Mouse (Mus musculus) hindbrain, embryonic 13.5 days (tissue): Measurements from ENCODE around the gene Uba7. TPM values are rescaled to one million over a fixed set of nuclear protein-coding genes. Genes with fewer than 3 reads are reported as not detected.

ENCODE experiments used
- ATAC-seq: fragments of 200-750 bp; cut with Nextera tagmentation; 2 replicates; pipeline ENCODE4 v1.8.0; 2017; ENCODE audit warnings: moderate TSS enrichment; ENCODE audit not compliant: low FRiP score
- H3K27ac ChIP-seq: fragments of 300-500 bp; sonication (generic); 2 replicates; pipeline ENCODE4 v1.5.1; 2015; ENCODE audit warnings: inconsistent platforms, mild to moderate bottlenecking, moderate library complexity
- H3K27me3 ChIP-seq: fragments of 300-500 bp; sonication (generic); 2 replicates; pipeline ENCODE4 v1.6.1; 2015; ENCODE audit warnings: mild to moderate bottlenecking, inconsistent platforms
- H3K36me3 ChIP-seq: fragments of 300-500 bp; sonication (generic); 2 replicates; pipeline ENCODE4 v1.6.1; 2015; ENCODE audit warnings: mild to moderate bottlenecking, inconsistent platforms
- H3K4me1 ChIP-seq: fragments of 300-500 bp; sonication (generic); replicated peaks from 2 replicates; pipeline ENCODE4 v1.6.1; 2015; ENCODE audit warnings: inconsistent platforms
- H3K4me2 ChIP-seq: fragments of 300-500 bp; sonication (generic); 2 replicates; pipeline ENCODE4 v1.6.1; 2015; ENCODE audit warnings: inconsistent platforms, mild to moderate bottlenecking, moderate library complexity
- H3K4me3 ChIP-seq: fragments of 300-500 bp; sonication (generic); 2 replicates; pipeline ENCODE4 v1.5.1; 2015; ENCODE audit warnings: mild to moderate bottlenecking, inconsistent platforms
- H3K9ac ChIP-seq: fragments of 300-500 bp; sonication (generic); 2 replicates; pipeline ENCODE4 v1.6.1; 2015; ENCODE audit warnings: mild to moderate bottlenecking, inconsistent platforms
- H3K9me3 ChIP-seq: fragments of 300-500 bp; sonication (generic); 2 replicates; pipeline ENCODE4 v1.6.1; 2016; ENCODE audit warnings: inconsistent platforms
- WGBS: fragments of 180-500 bp; shearing (Covaris S2); methylation state at CpG from one replicate; pipeline ENCODE4 v1.1.7; 2015; 5-methylcytosine and 5-hydroxymethylcytosine counted together
- polyA plus RNA-seq: library from polyadenylated mRNA; unstranded; fragments of >200 nt; fragmentation: Nextera tagmentation; extraction: Ambion mirVana; gene quantifications from 2 replicates; pipeline ENCODE4 v1.2.1, GENCODE M21; 2015

Uba7 gene
- polyA plus RNA-seq, 1 experiment from 2014 or later = 4.8 TPM

DNA sequence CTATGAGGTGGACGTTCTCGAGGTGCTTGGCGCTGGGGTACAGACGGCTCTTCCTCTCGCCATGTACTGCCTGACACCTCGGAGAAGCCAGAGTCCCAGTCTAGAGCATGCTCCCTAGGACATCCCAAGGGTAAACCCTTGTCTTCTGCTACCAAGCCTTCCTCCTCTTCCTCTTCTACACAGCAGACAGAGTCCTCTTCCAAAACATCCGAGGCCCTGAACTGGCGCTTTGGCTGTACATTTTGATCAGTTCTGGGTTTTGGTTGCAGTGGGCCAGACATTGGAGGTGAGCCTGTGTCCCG, 9.4 kb downstream of the Uba7 start:
- Histone ChIP-seq H3K9ac (peak overlapping the region; percentile 76), H3K27me3 (peaks cover 35% of the 10 kb centered on the region), H3K36me3 (no peaks in the 10 kb centered on the region), H3K4me1 (peaks cover 45% of the 10 kb centered on the region), H3K27ac (peak overlapping the region; percentile 89), H3K9me3 (no peaks in the 10 kb centered on the region), H3K4me3 (peak overlapping the region; percentile 64), H3K4me2 (peak overlapping the region; percentile 87)
- no peak for ATAC-seq
- WGBS = 64% methylated on average over 9 of the region's 9 CpGs

DNA sequence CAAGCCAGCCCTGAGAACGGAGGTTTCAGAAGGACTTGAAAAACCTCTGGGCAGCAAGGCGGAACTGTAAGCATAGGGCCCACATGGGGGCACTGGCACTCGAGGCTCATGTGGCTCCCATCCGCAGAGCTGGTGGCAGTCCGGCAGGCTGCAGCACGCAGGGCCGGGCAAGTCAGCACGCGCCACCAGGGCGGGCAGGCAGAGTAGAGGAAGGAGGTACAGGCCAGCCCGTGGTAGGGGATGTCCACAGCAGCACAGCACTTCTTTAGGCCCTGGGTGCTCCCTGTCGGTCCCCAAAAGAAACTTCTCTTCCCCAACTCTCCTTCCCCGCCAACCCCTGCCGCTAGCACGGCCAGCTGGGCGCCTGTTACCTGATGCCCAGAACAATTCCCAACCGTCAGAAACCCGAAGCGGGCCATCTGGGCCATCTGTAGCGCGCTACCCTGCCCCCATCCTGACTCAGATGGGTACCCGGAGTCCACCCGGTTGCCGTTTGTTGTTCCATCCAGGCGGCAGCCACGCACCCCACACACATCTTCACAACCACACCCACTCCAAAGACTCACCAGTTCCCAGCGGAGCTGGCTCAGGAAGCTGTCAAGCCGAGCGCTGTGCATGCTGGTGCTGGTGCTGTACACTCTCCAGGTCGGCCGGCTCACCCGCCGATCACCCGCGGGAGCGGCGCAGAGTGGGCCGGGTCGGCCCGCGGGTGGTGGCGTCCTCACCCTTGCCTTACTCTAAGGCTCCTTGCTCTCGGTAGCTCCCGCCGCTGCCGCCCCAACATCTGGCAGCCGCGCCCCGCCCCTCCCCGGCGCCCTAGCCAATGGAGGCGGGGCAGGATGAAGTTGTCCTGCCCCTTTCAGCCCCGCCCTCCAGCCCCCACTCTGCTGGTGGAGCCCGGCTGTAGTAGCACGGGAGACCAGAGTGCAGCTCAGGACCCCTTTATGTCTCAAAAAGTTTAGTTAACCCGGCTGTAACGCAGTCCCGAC, 10.1 kb downstream of the Uba7 start, which contains the start of gene Inka1:
Gene Inka1, minus strand, starts transcription at position 749 of the 989 bp plus-strand sequence.
- Histone ChIP-seq H3K4me2 (peak within 1 kb of the TSS; percentile 87), H3K4me1 (peaks cover 45% of the 10 kb centered on the region), H3K4me3 (peak within 1 kb of the TSS; percentile 64), H3K27me3 (peaks cover 35% of the 10 kb centered on the region), H3K9ac (peak within 1 kb of the TSS; percentile 76), H3K36me3 (no peaks in the 10 kb centered on the region), H3K27ac (peak within 1 kb of the TSS; percentile 89), H3K9me3 (no peaks in the 10 kb centered on the region)
- peak; percentile 79 for ATAC-seq
- WGBS = under 1% methylated on average over 57 of the region's 58 CpGs

DNA sequence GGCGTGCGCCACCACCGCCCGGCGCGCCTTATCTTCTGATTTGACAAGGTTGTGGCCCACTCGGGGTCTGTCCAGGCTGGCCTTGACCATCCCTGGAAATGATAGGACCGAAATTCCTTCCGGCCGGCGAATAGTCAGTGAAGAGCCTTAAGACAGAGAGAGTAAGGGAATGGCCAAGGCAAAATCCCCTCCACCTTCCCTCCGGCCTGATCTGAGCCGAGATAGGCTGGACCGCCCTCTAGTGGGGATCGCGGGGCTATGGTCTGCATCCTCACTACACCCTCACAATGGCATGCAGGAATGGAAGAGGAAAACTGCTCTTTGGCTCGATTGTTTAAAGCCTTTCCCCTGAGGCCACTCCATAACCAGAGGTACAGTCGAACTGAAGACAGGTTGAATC, 11.1 kb downstream of the Uba7 start:
- Histone ChIP-seq H3K9me3 (no peaks in the 10 kb centered on the region), H3K4me3 (peak overlapping the region; percentile 64), H3K36me3 (no peaks in the 10 kb centered on the region), H3K4me2 (peak overlapping the region; percentile 87), H3K27me3 (peaks cover 35% of the 10 kb centered on the region), H3K4me1 (peaks cover 41% of the 10 kb centered on the region), H3K27ac (peak overlapping the region; percentile 4; the same call in 1 of the 2 replicates), H3K9ac (peak overlapping the region; percentile 19; the same call in 1 of the 2 replicates)
- ATAC-seq = peak; percentile 64
- 7% methylated on average over 18 of the region's 18 CpGs for WGBS

GRCm38 (mm10) chr9:107987950-107988349, 12.6 kb downstream of the Uba7 start:
- no peak for ATAC-seq
- Histone ChIP-seq H3K4me1 (peaks cover 26% of the 10 kb centered on the region), H3K27ac (no peak overlapping the region), H3K9ac (no peak overlapping the region), H3K4me2 (no peak overlapping the region), H3K27me3 (peaks cover 28% of the 10 kb centered on the region), H3K4me3 (no peak overlapping the region), H3K9me3 (no peaks in the 10 kb centered on the region), H3K36me3 (no peaks in the 10 kb centered on the region)
- 88% methylated on average over 3 of the region's 3 CpGs for WGBS

GRCm38 (mm10) chr9:107992197-107992596, 16.9 kb downstream of the Uba7 start, which contains the start of gene Cdhr4:
Gene Cdhr4, plus strand, starts transcription at chr9:107992497.
- ATAC-seq = no peak
- H3K9me3 ChIP-seq = no peaks in the 10 kb centered on the region
- no peak within 1 kb of the TSS for H3K4me3 ChIP-seq
- H3K27me3 ChIP-seq = peaks cover under 1% of the 10 kb centered on the region; the same call in 1 of the 2 replicates
- no peak within 1 kb of the TSS for H3K27ac ChIP-seq
- no peak within 1 kb of the TSS for H3K4me2 ChIP-seq
- H3K4me1 ChIP-seq = no peaks in the 10 kb centered on the region
- H3K9ac ChIP-seq = no peak within 1 kb of the TSS
- 72% methylated on average over 2 of the region's 2 CpGs for WGBS
- H3K36me3 ChIP-seq = no peaks in the 10 kb centered on the region

DNA sequence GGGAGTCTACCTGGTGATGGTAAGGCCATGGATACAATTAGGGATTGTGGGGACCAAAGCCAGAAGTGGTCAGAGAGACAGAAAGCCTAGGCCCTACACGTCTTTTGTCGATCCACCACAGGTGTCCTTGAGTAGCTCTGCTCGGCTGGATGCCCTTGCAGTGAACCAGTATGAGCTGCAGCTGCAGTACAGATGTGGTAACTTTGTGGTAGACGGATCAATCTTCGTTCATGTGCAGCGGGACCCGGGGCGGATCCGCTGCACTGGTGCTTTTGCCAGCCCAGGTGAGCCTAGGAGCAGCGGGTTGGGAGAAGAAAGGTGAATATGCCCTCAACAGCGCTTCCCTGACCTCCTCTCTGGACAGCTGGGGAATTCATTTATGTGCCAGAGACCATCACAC, 17.7 kb downstream of the Uba7 start:
- Histone ChIP-seq H3K9ac (no peak overlapping the region), H3K9me3 (no peaks in the 10 kb centered on the region), H3K36me3 (no peaks in the 10 kb centered on the region), H3K4me1 (no peaks in the 10 kb centered on the region), H3K27me3 (no peaks in the 10 kb centered on the region), H3K4me2 (no peak overlapping the region), H3K4me3 (no peak overlapping the region), H3K27ac (no peak overlapping the region)
- WGBS = 85% methylated on average over 11 of the region's 11 CpGs
- no peak for ATAC-seq

DNA sequence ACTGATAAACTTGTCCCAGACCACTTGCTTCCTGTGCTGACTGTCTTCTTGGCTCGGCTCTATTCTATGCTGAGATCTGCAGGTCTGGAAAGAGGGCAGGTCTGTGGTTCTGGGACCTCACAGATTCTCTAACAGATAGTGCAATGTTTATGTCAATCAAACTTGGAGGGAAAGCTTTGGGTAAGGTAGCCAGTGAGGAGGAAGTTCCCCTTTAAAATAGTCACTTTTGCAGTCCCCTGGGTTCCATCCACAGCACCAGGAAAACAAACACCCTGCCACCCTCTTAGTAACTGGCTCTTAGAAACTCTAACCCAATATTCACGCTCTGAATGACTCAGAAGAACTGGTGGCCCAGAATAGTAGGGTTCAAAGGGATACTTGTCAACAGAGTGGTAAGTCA, 19.2 kb downstream of the Uba7 start:
- no peak for ATAC-seq
- no peaks in the 10 kb centered on the region for H3K4me1 ChIP-seq
- no peak overlapping the region for H3K4me2 ChIP-seq
- WGBS = 75% methylated on average over 2 of the region's 2 CpGs
- no peaks in the 10 kb centered on the region for H3K36me3 ChIP-seq
- no peak overlapping the region for H3K27ac ChIP-seq
- no peaks in the 10 kb centered on the region for H3K9me3 ChIP-seq
- H3K4me3 ChIP-seq = no peak overlapping the region
- H3K9ac ChIP-seq = no peak overlapping the region
- H3K27me3 ChIP-seq = 0 out of 2 replicates have a peak, but pooled peaks cover 3% of the 10 kb centered on the region

DNA sequence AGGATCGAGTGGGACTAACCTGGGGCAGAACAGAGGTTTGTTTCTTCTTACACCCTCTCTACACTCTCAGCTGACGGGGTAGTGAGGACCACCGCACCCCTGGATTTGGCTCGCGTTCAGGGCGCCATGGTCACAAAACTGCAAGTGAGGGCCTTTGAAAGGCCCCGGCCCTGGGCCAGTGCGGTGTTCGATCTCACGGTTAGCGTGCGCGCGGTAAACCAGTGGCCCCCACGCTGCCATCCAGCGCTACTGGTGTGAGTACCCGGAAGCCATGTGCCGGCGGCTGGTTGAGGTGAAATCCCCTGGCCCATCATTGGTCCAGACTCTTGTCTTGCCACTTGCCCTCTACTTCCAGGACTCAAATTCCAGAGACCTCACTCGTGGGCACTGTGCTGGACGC, 20.2 kb downstream of the Uba7 start:
- Histone ChIP-seq H3K27me3 (0 out of 2 replicates have a peak, but pooled peaks cover 7% of the 10 kb centered on the region), H3K9ac (no peak overlapping the region), H3K9me3 (no peaks in the 10 kb centered on the region), H3K4me3 (no peak overlapping the region), H3K4me2 (no peak overlapping the region), H3K27ac (no peak overlapping the region), H3K36me3 (no peaks in the 10 kb centered on the region), H3K4me1 (no peaks in the 10 kb centered on the region)
- 94% methylated on average over 21 of the region's 21 CpGs for WGBS
- no peak for ATAC-seq

GRCm38 (mm10) chr9:107996049-107996448, 20.7 kb downstream of the Uba7 start, which contains the start of gene Gm20662:
Gene Gm20662, plus strand, starts transcription at chr9:107996349.
- 91% methylated on average over 5 of the region's 5 CpGs for WGBS
- Histone ChIP-seq H3K4me2 (no peak within 1 kb of the TSS), H3K9ac (no peak within 1 kb of the TSS), H3K36me3 (no peaks in the 10 kb centered on the region), H3K4me1 (no peaks in the 10 kb centered on the region), H3K4me3 (no peak within 1 kb of the TSS), H3K27me3 (0 out of 2 replicates have a peak, but pooled peaks cover 7% of the 10 kb centered on the region), H3K27ac (no peak within 1 kb of the TSS), H3K9me3 (no peaks in the 10 kb centered on the region)
- no peak for ATAC-seq

GRCm38 (mm10) chr9:108001922-108002770, 26.8 kb downstream of the Uba7 start, which contains the start of gene Ip6k1:
Gene Ip6k1, plus strand, starts transcription at chr9:108002501.
- Histone ChIP-seq H3K9me3 (no peaks in the 10 kb centered on the region), H3K4me1 (peaks cover 34% of the 10 kb centered on the region), H3K4me2 (peak within 1 kb of the TSS; percentile 81), H3K4me3 (peak within 1 kb of the TSS; percentile 97), H3K27ac (peak within 1 kb of the TSS; percentile 97), H3K36me3 (no peaks in the 10 kb centered on the region), H3K27me3 (0 out of 2 replicates have a peak, but pooled peaks cover 7% of the 10 kb centered on the region), H3K9ac (peak within 1 kb of the TSS; percentile 98)
- under 1% methylated on average over 51 of the region's 51 CpGs for WGBS
- ATAC-seq = peak; percentile 99

- peak overlapping the region; percentile 81 for H3K4me2 ChIP-seq
- peak overlapping the region; percentile 97 for H3K4me3 ChIP-seq
- H3K27me3 ChIP-seq = 0 out of 2 replicates have a peak, but pooled peaks cover 7% of the 10 kb centered on the region
- ATAC-seq = peak; percentile 67
- no peaks in the 10 kb centered on the region for H3K9me3 ChIP-seq
- H3K4me1 ChIP-seq = peaks cover 34% of the 10 kb centered on the region
- under 1% methylated on average over 47 of the region's 50 CpGs for WGBS
- peak overlapping the region; percentile 98 for H3K9ac ChIP-seq
- no peaks in the 10 kb centered on the region for H3K36me3 ChIP-seq
- peak overlapping the region; percentile 97 for H3K27ac ChIP-seq
Measured at GRCm38 (mm10) chr9:108002778-108003530, 27.6 kb downstream of the Uba7 start.
